Mouse (Mus musculus): ENCODE results near the gene Zc3h12c.
A peak's percentile ranks its signal among the peaks of the same experiment; 100 is the strongest.
"Not testable (repeated sequence)": the region's sequence is repeated elsewhere in the genome, so short reads cannot be mapped to it uniquely, and the experiment has no call there.

Zc3h12c gene

GRCm38 (mm10) chr9:52100426-52100825, 67.9 kb downstream of the Zc3h12c start:
- DNase-seq = no peak

- peak; percentile 89 for DNase-seq
These were observed 69.8 kb downstream of the Zc3h12c start for GRCm38 (mm10) chr9:52098600-52098999.

GRCm38 (mm10) chr9:52097386-52097785, 71.0 kb downstream of the Zc3h12c start:
- no peak for DNase-seq

GRCm38 (mm10) chr9:52095666-52096065, 72.7 kb downstream of the Zc3h12c start:
- DNase-seq = no peak

GRCm38 (mm10) chr9:52094471-52094980, 73.8 kb downstream of the Zc3h12c start:
- no peak for DNase-seq

GRCm38 (mm10) chr9:52094016-52094415, 74.4 kb downstream of the Zc3h12c start:
- DNase-seq = no peak

GRCm38 (mm10) chr9:52093108-52093507, 75.3 kb downstream of the Zc3h12c start:
- DNase-seq = no peak

GRCm38 (mm10) chr9:52092311-52092710, 76.1 kb downstream of the Zc3h12c start:
- DNase-seq = no peak

- DNase-seq = no peak
These were observed 76.6 kb downstream of the Zc3h12c start for GRCm38 (mm10) chr9:52091752-52092151.

GRCm38 (mm10) chr9:52082414-52082813, 86.0 kb downstream of the Zc3h12c start:
- DNase-seq = peak; percentile 38

- DNase-seq = no peak
These were observed 86.4 kb downstream of the Zc3h12c start for GRCm38 (mm10) chr9:52081979-52082378.

- no peak for DNase-seq
These were observed 90.7 kb downstream of the Zc3h12c start for GRCm38 (mm10) chr9:52077692-52078091.

- peak; percentile 62 for DNase-seq
These were observed 92.3 kb downstream of the Zc3h12c start for GRCm38 (mm10) chr9:52076089-52076488.

GRCm38 (mm10) chr9:52072202-52072601, 96.2 kb downstream of the Zc3h12c start:
- no peak for DNase-seq

- DNase-seq = not testable (repeated sequence)
These were observed 97.0 kb downstream of the Zc3h12c start for GRCm38 (mm10) chr9:52071352-52071751.

- no peak for DNase-seq
These were observed 98.3 kb downstream of the Zc3h12c start for GRCm38 (mm10) chr9:52070052-52070451.
